Mouse (Mus musculus) small intestine, adult 2 months (tissue): Measurements from ENCODE around the gene Rint1.

Experiments used
- CTCF ChIP-seq: fragments of 200-500 bp; IDR thresholded peaks from 2 replicates; pipeline ENCODE4 v1.5.1; 2012; ENCODE audit warnings: low read depth, mild to moderate bottlenecking, control low read depth, inconsistent platforms, low read length, moderate library complexity, mixed read lengths; ENCODE audit not compliant: insufficient replicate concordance, insufficient read length; ENCODE audit errors: extremely low read depth
- POLR2A ChIP-seq: fragments of 200-500 bp; IDR thresholded peaks from 2 replicates; pipeline ENCODE4 v1.6.1; 2012; ENCODE audit warnings: low read depth, mild to moderate bottlenecking, control low read depth, inconsistent platforms, low read length, moderate library complexity

GRCm38 (mm10) chr5:23771105-23771504 lies 16.4 kb upstream of the Rint1 start:
- TF ChIP-seq CTCF (no peak), POLR2A (no peak)
